Mouse (Mus musculus) left cerebral cortex, postnatal 14 days (tissue): Measurements from ENCODE around the gene C5ar2. TPM values are rescaled to one million over a fixed set of nuclear protein-coding genes. Genes with fewer than 3 reads are reported as not detected.

Experiments used
- DNase-seq, 2 experiments: peaks; one replicate each; pipeline ENCODE4 v3.0.0; 2021 to 2022; ENCODE audit warnings: low spot score in 2 of 2, mixed read lengths in 1 of 2
- intact Hi-C: fragments of 180-260 bp; cut with DNase I; formaldehyde crosslinking; loops from one replicate; pipeline ENCODE4 v1.15.1; 2025
- total RNA-seq, 2 experiments: library from RNA; stranded (reverse); gene quantifications; 2 replicates each; pipeline ENCODE4 v1.2.3; 2021

C5ar2 gene
- total RNA-seq, 2 experiments from 2014 or later: 0.51 to 0.59 TPM

DNA sequence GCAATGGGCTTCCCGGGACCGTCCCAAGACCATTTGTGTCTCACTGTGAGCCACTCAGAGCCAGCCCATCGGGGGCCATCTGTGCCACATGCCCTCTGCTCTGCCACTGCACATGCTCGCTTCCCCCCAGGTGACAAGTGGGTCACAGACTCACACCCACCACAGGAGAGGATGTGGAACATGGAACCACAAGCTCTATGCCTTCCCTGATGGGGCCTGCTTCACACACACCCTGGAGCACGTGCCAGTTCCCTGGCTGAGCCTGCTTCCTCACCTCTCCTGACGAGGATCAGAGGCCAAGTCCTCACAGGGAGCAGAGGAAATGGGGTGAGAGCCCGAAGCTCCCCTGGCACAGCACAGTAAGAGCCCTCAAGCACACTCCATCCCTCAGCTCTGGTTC is 36.9 kb downstream of the C5ar2 start:
- no peak for DNase-seq
- intact Hi-C loops: loop anchor here (10.0 kb wide), 1 partner anchor 168 kb away; no protein-coding TSS in a partner anchor

DNA sequence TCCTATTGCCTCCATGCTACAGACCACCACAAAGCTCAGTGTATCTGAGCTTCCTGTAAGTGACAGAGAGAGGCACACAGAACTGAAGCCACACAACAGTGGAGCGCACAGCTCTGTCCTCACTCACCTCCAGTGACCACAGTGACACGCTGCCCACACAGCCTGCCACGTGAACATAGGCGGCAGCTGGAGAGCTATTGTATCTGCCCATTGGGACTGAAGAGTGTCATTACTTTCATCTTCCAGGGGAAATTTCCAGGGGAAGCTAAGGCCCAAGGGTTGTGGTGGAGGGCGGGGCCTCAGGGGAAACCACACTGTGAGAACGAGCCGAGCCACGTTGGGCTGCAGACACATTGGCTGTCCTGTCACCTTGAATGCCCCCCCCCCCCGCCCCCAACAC is 39.2 kb downstream of the C5ar2 start:
- intact Hi-C loops: loop anchor here (10.0 kb wide), 1 partner anchor 170 kb away; no protein-coding TSS in a partner anchor

DNA sequence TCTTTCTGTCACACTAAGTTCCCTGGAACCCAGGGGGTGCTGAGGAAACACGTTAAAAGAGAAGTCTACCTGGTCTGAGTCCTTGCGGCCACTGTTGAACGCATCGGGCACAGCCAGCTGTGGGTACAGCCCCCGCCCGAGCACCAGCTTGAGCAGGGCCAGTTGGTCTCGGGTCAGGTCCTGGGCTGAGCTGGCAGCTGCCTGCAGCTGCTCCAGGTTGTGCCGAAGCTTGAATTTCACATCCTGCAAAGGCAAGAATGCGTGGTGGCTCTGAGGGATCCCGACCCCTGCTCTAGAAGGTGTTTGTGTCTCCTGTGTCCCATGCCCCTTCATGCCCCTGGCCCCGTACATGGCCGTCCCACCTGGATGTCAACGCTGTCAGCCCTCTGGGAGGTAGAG is 40.5 kb downstream of the C5ar2 start:
- intact Hi-C loops: loop anchor here (10.0 kb wide), 1 partner anchor 171 kb away; no protein-coding TSS in a partner anchor
- DNase-seq: no peak

More for the DNA sequence above, 39.2 kb downstream of the C5ar2 start:
- DNase-seq: no peak

DNA sequence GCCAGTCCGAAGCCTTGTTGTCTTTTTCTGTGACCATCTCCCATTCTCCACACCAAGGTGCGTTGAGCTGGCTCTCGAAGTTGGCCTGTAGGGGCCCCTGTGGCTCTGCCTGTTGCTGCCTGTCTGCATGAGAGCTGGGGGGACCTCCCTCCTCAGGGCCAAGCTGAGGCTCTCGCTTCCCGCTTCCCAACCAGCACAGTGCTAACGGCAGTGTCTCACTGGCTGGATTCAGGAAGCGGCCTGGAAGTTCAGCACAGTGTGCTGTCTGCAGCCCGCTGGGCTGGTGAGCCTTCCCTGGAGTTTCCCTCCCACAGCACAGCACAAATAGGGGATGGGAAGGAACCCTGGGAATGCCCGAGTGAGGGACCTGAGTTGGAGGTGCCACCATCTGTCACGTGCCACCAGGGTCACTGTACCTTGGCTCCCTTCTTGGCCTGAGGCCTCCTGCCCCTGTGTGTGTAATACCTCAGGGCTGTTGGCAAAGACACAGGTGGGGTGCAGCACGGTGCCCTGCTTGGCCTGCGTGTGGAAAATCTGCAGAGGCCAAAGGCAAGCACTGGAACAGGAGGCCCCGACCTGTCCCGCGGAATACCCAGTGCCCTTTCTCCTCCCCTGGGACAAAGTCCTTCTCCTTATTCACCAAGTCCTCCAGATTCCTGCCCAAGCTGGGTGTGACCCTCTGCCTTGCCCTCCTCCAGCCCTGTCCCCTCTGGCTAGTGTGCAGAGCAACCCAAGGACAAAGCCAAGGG is 41.0 kb downstream of the C5ar2 start:
- intact Hi-C loops: loop anchor here (10.0 kb wide), 1 partner anchor 172 kb away; no protein-coding TSS in a partner anchor

DNA sequence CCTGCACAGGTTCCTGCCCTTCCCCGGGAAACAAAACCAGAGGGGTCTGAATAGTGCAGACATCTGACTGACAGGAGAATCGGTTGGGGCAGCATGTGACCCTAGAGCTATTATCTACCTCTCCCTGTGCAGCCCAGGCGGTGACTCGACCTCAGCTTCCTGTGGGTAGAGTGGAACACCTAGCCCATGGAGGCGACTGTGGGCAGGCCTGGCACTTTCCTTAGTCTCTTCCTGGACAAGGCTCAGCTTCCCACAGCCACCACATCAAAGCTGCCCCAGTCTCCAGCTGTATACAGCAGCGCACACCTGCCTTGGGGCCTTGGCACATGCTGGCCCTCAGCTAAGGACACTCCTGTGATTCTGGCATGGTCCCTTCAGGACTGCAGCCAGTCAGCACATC is 42.8 kb downstream of the C5ar2 start:
- no peak for DNase-seq
- intact Hi-C loops: loop anchor here (10.0 kb wide), 1 partner anchor 174 kb away; no protein-coding TSS in a partner anchor

More for the DNA sequence above, 41.0 kb downstream of the C5ar2 start:
- DNase-seq: no peak

DNA sequence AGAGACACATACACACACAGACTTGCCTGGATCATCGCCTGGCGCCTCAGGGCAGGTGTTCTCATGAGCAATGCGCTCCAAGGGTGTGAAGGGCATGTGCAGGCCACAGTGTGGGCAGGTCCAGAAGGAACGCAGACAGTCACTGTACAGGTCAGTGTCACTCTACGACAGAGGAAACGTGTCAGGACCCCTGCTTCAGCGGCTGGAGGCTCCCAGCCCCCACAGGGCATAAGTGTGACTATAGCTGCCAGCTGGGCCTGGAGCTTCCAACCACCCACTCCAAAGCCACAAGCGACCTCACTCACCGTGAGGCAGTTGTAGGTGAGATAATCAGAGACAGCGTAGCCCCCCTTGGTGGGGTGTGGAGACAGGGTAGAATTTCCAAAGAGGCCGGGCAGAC is 45.4 kb downstream of the C5ar2 start:
- no peak for DNase-seq
- intact Hi-C loops: no loop called here

DNA sequence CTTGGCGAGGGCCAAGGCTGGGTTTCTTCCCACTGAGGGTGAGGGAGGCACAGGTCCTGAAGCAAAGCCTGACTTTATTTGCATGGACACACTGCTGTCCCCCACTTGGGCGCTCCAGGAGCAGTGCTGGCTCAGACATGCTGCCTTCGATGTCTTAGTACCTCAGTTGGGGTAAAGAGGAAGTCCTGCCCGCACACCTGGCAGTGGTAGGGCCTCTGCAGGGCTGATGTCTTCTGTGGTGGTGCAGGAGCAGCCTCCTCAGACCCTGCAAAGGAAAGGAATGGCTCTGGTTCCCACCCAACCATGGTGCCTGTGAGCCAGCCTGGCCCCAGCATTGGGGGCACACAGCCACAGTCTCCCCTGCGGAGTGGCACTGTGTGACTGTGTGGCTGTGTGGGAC is 46.8 kb downstream of the C5ar2 start:
- intact Hi-C loops: no loop called here
- DNase-seq: no peak

DNA sequence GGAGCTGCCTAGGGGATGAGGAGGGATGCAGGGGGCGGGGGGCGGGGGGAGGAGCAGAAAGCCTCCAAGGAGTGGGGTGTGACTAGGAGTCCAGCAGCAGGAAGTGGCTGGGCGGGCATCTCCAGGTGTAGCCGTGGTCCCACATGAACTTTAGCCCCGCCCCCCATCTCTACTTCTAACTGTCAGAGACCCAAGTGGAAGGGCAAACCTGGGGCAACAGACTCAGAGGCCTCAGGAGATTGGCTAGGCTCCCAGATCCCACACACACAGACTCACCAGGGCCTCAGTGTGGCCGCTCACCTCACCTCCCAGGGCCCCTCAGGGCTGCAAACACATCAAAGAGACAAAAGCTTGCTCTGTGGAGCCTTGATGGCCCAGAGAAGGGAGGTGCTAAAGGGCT is 47.3 kb downstream of the C5ar2 start:
- intact Hi-C loops: no loop called here
- DNase-seq: no peak

DNA sequence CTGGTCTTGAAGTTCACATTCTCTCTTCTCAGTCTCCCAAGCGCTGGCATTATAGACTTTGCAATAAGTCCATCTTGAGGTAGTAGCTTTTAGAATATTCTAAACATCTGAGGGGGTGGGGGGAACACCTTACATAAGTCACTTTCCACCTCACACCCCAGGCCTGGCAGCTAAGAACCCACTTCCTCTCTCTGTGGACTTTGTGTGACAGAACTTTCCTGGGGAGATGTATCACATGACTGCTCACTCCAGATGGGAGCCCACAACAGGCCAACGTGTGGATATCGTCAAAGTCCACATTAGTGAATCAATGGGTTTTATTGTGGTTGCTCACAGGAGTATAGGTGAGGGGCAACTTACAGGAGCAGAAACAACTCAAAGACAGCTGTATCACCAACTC is 50.3 kb downstream of the C5ar2 start:
- intact Hi-C loops: loop anchor here (2.0 kb wide), 1 partner anchor 69 kb away; no protein-coding TSS in a partner anchor
- no peak for DNase-seq

DNA sequence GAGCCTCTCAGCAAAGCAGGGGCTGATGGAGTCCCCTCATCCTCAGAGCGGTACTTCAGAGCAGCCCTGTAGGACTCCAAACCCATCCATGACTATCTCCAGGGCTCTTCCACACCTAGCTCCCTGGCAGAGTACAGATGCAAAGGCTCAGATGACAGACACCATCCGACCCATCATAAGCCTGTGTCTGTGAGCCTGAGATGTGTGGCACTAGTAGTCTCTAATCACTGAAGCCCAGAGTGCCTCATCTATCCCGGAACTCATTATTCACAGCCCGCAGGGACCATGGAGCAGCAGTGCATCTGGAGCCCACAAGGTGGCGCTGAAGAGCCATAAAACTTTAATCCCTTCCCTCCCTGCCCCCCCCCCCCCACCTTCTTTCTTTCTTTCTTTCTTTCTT is 51.6 kb downstream of the C5ar2 start:
- intact Hi-C loops: loop anchor here (2.0 kb wide), 1 partner anchor 70 kb away; no protein-coding TSS in a partner anchor
- DNase-seq: peak; percentile 80 to 88

DNA sequence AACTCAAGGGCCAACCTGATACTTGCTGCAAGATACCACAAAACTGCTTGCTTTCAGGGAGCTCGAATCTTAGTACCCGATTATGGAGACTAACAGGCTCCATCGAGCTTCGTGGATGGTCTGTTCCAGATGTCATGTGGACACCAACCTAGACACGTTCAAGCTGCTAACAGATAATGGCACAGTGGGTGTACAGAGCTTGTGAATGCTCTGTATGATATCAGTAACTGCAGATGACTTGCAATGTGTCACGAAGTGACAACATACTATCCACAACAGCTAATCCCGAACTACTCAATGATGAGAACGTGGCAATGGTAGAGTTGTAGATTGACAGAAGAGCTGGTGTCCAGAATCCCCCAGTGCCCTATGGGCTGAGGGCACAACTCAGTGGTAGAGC is 56.5 kb downstream of the C5ar2 start:
- no peak for DNase-seq
- intact Hi-C loops: no loop called here

Other genes starting within 250 kb of the C5ar2 start
- 10 to 100 TPM; 14.6 to 16.9 TPM for gene Bicra, start 196.2 kb downstream of the C5ar2 start, total RNA-seq
- gene Zfp541, start 182.3 kb downstream of the C5ar2 start, total RNA-seq: under 1 TPM; 0.40 to 0.59 TPM
- 100 to 1,000 TPM; 241 to 246 TPM for gene Napa, start 145.7 kb downstream of the C5ar2 start, total RNA-seq
- gene Kptn, start 124.3 kb downstream of the C5ar2 start, total RNA-seq: 10 to 100 TPM; 41.7 to 47.5 TPM
- gene Slc8a2, start 114.3 kb downstream of the C5ar2 start, total RNA-seq: 100 to 1,000 TPM; 343 to 360 TPM
- 10 to 100 TPM; 37.9 to 40.2 TPM for gene Meis3, start 69.1 kb downstream of the C5ar2 start, total RNA-seq
- 10 to 100 TPM; 10.7 to 11.2 TPM for gene Dhx34, start 22.1 kb downstream of the C5ar2 start, total RNA-seq
- 1 to 10 TPM in 1 of 2 experiments, under 1 TPM in 1; 0.70 to 1.7 TPM for gene C5ar1, start 15.4 kb upstream of the C5ar2 start, total RNA-seq
- gene Inafm1, start 29.5 kb upstream of the C5ar2 start, total RNA-seq: 10 to 100 TPM; 30.3 to 30.8 TPM
- gene Ccdc9, start 42.6 kb upstream of the C5ar2 start, total RNA-seq: 10 to 100 TPM; 85.2 to 87.3 TPM
- gene Bbc3, start 64.2 kb upstream of the C5ar2 start, total RNA-seq: 10 to 100 TPM; 22.3 to 23.0 TPM
- 100 to 1,000 TPM; 103 to 108 TPM for gene Sae1, start 143.7 kb upstream of the C5ar2 start, total RNA-seq
- gene Zc3h4, start 156.8 kb upstream of the C5ar2 start, total RNA-seq: 10 to 100 TPM; 55.1 to 55.7 TPM
- 10 to 100 TPM; 90.4 to 90.8 TPM for gene Tmem160, start 208.6 kb upstream of the C5ar2 start, total RNA-seq
- 10 to 100 TPM; 13.4 to 14.8 TPM for gene Npas1, start 233.6 kb upstream of the C5ar2 start, total RNA-seq